Mouse (Mus musculus): ENCODE data around the gene Phykpl.

DNA sequence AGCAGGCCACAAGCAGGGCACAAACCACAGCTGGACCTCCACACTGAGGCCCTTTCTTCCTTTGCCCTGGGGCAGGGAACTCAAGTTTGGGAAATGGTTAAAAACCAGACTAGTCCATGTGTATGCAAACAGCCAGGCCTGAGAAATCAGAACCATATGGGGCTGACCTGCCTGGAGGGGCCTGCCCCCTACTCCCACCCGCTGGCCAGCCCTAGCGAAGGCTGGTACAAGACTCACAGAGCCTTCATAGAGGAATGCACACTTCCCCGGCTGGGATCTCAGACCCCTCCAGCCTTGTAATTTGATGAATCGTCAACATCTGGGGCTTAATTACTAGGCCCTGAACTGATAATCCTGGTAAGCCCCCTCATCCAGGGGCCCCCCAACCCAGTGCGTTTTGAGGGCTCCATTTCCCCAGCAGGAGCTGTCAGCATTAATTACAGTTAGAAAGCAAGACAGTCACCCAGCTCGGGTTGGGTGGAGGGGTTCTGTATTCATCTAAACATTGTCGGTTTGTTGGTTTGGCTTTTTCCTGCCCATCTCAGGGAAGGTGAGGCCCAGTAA is 41.0 kb upstream of the Phykpl start:
- no peak for TF ChIP-seq POLR2A (IDR thresholded peaks at IDR 0.05; ENCODE audit: extremely low read depth, insufficient read depth, low read length)
- TF ChIP-seq CTCF (IDR thresholded peaks at IDR 0.05; ENCODE audit: low read depth, low read length) = no peak
